Mouse (Mus musculus) MEL (cell line): ENCODE data around the gene Il6ra. TPM values are rescaled to one million over a fixed set of nuclear protein-coding genes. Genes with fewer than 3 reads are reported as not detected.

Experiments
- DNase-seq: peaks from one replicate; pipeline ENCODE4 v3.0.0; 2011; ENCODE audit warnings: low read depth, low spot score
- H3K27ac ChIP-seq: 2 replicates; pipeline ENCODE4 v1.5.1; 2012; ENCODE audit warnings: low read depth, mild to moderate bottlenecking, control low read depth, low read length, moderate library complexity; ENCODE audit not compliant: control insufficient read depth
- H3K27me3 ChIP-seq, 2 experiments: fragments of 150-350 bp in 1 of 2; sonication (generic) in 1 of 2; 2 replicates each; pipeline ENCODE4 v1.6.1; 2012; ENCODE audit warnings: low read length in 2 of 2, mild to moderate bottlenecking in 2 of 2, improper control_type of control experiment in 1 of 2, moderate library complexity in 1 of 2; ENCODE audit not compliant: insufficient read depth in 2 of 2, control insufficient read depth in 1 of 2
- H3K36me3 ChIP-seq, 2 experiments: 2 replicates each; pipeline ENCODE4 v1.6.1; 2012 to 2014; ENCODE audit warnings: low read length in 2 of 2, improper control_type of control experiment in 1 of 2, inconsistent platforms in 1 of 2, mild to moderate bottlenecking in 1 of 2; ENCODE audit not compliant: insufficient read depth in 2 of 2, control insufficient read depth in 1 of 2
- H3K4me1 ChIP-seq, 2 experiments: fragments of 150-350 bp in 1 of 2; sonication (generic) in 1 of 2; 2 replicates each; pipeline ENCODE4 v1.6.1; 2012; ENCODE audit warnings: low read length in 2 of 2, improper control_type of control experiment in 1 of 2, mild to moderate bottlenecking in 1 of 2; ENCODE audit not compliant: insufficient read depth in 2 of 2, control insufficient read depth in 1 of 2
- H3K4me3 ChIP-seq, 2 experiments: fragments of 150-350 bp in 1 of 2; sonication (generic) in 1 of 2; 2 replicates each; pipeline ENCODE4 v1.5.1; 2012; ENCODE audit warnings: low read depth in 2 of 2, low read length in 2 of 2, mild to moderate bottlenecking in 2 of 2, moderate library complexity in 2 of 2, control low read depth in 1 of 2, improper control_type of control experiment in 1 of 2; ENCODE audit not compliant: control insufficient read depth in 1 of 2, insufficient read depth in 1 of 2
- H3K79me2 ChIP-seq: 2 replicates; pipeline ENCODE4 v1.6.1; 2012; ENCODE audit warnings: mild to moderate bottlenecking, low read length, moderate library complexity; ENCODE audit not compliant: control insufficient read depth, poor library complexity, insufficient read depth
- H3K9ac ChIP-seq: 2 replicates; pipeline ENCODE4 v1.6.1; 2012; ENCODE audit warnings: low read depth, mild to moderate bottlenecking, control low read depth, low read length, moderate library complexity; ENCODE audit not compliant: control insufficient read depth, poor library complexity, severe bottlenecking
- H3K9me3 ChIP-seq: fragments of 150-350 bp; sonication (generic); replicated peaks from 2 replicates; pipeline ENCODE4 v1.6.1; 2012; ENCODE audit warnings: mild to moderate bottlenecking, low read length, improper control_type of control experiment, moderate library complexity; ENCODE audit not compliant: insufficient read depth
- EP300 ChIP-seq, 2 experiments: IDR thresholded peaks; 2 replicates each; pipeline ENCODE4 v1.6.1; 2011; ENCODE audit warnings: improper control_type of control experiment in 2 of 2, low read length in 2 of 2, low read depth in 1 of 2, mild to moderate bottlenecking in 1 of 2
- GABPA ChIP-seq: IDR thresholded peaks from 2 replicates; pipeline ENCODE4 v1.6.1; 2012; ENCODE audit warnings: low read depth, mild to moderate bottlenecking, inconsistent platforms, low read length, improper control_type of control experiment, moderate library complexity
- GATA1 ChIP-seq: IDR thresholded peaks from 2 replicates; pipeline ENCODE4 v1.6.1; 2011; ENCODE audit warnings: low read depth, low read length, improper control_type of control experiment
- JUND ChIP-seq: IDR thresholded peaks from 2 replicates; pipeline ENCODE4 v1.6.1; 2011; ENCODE audit warnings: low read depth, mild to moderate bottlenecking, improper control_type of control experiment, low read length
- KAT2A ChIP-seq: conservative IDR thresholded peaks from 2 replicates; pipeline ENCODE4 v1.6.1; 2012; ENCODE audit warnings: low read depth, low read length, improper control_type of control experiment, inconsistent platforms
- MAX ChIP-seq: IDR thresholded peaks from 2 replicates; pipeline ENCODE4 v1.6.1; 2011; ENCODE audit warnings: low read length, improper control_type of control experiment
- MXI1 ChIP-seq: IDR thresholded peaks from 2 replicates; pipeline ENCODE4 v1.6.1; 2011; ENCODE audit warnings: mild to moderate bottlenecking, low read depth, low read length, improper control_type of control experiment
- MYB ChIP-seq: IDR thresholded peaks from 2 replicates; pipeline ENCODE4 v1.6.1; 2011; ENCODE audit warnings: mild to moderate bottlenecking, low read depth, low read length, improper control_type of control experiment
- MYC ChIP-seq: IDR thresholded peaks from 2 replicates; pipeline ENCODE4 v1.6.1; 2011; ENCODE audit warnings: low read depth, mild to moderate bottlenecking, low read length, improper control_type of control experiment, moderate library complexity
- NRF1 ChIP-seq: IDR thresholded peaks from 2 replicates; pipeline ENCODE4 v1.6.1; 2014; ENCODE audit warnings: low read depth, mild to moderate bottlenecking, inconsistent platforms, low read length, improper control_type of control experiment, moderate library complexity; ENCODE audit not compliant: poor library complexity, insufficient read depth, severe bottlenecking
- POLR2A ChIP-seq, 2 experiments: IDR thresholded peaks; 2 replicates each; pipeline ENCODE4 v1.6.1; 2011 to 2012; ENCODE audit warnings: low read length in 2 of 2, mild to moderate bottlenecking in 2 of 2, control low read depth in 1 of 2, improper control_type of control experiment in 1 of 2, low read depth in 1 of 2, moderate library complexity in 1 of 2; ENCODE audit not compliant: control insufficient read depth in 1 of 2, insufficient read depth in 1 of 2, poor library complexity in 1 of 2
- POLR2AphosphoS2 ChIP-seq: IDR thresholded peaks from 2 replicates; pipeline ENCODE4 v1.6.1; 2011; ENCODE audit warnings: low read length, improper control_type of control experiment
- SIN3A ChIP-seq: IDR thresholded peaks from 2 replicates; pipeline ENCODE4 v1.6.1; 2012; ENCODE audit warnings: low read length, improper control_type of control experiment, inconsistent platforms
- TBP ChIP-seq: IDR thresholded peaks from 2 replicates; pipeline ENCODE4 v1.8.0; 2011; ENCODE audit warnings: low read depth, low read length, improper control_type of control experiment
- USF1 ChIP-seq: IDR thresholded peaks from 2 replicates; pipeline ENCODE4 v1.6.1; 2014; ENCODE audit warnings: low read depth, mild to moderate bottlenecking, inconsistent platforms, low read length, improper control_type of control experiment, moderate library complexity
- USF2 ChIP-seq, 2 experiments: IDR thresholded peaks; 2 replicates each; pipeline ENCODE4 v1.6.1; 2011 to 2012; ENCODE audit warnings: improper control_type of control experiment in 2 of 2, low read length in 2 of 2, borderline replicate concordance in 1 of 2, inconsistent platforms in 1 of 2, low read depth in 1 of 2, mild to moderate bottlenecking in 1 of 2; ENCODE audit not compliant: insufficient read depth in 1 of 2
- ZC3H11A ChIP-seq: IDR thresholded peaks from 2 replicates; pipeline ENCODE4 v1.6.1; 2012; ENCODE audit warnings: low read depth, mild to moderate bottlenecking, inconsistent platforms, low read length, improper control_type of control experiment
- ZNF384 ChIP-seq: IDR thresholded peaks from 2 replicates; pipeline ENCODE4 v1.6.1; 2012; ENCODE audit warnings: low read depth, mild to moderate bottlenecking, inconsistent platforms, low read length, improper control_type of control experiment
- polyA plus RNA-seq, 2 experiments: library from polyadenylated mRNA; stranded (reverse) in 1 of 2; unstranded in 1 of 2; fragments of >175 nt in 1 of 2; fragments of >200 nt in 1 of 2; gene quantifications; 2 replicates each; pipeline versions ENCODE4 v1.2.1 to v1.2.4; 2012; ENCODE audit warnings: low replicate concordance in 2 of 2, low read depth in 1 of 2; ENCODE audit not compliant: insufficient read length in 2 of 2, insufficient read depth in 1 of 2, missing spikeins in 1 of 2
- total RNA-seq: library from RNA; depleted of rRNA; stranded (reverse); fragments of 300-350 nt; gene quantifications from 2 replicates; pipeline ENCODE4 v1.2.3, GENCODE M21; 2012

The Il6ra gene
- total and polyA plus RNA-seq, 3 experiments, result 0.15 to 3.4 TPM; not detected in 1

DNA sequence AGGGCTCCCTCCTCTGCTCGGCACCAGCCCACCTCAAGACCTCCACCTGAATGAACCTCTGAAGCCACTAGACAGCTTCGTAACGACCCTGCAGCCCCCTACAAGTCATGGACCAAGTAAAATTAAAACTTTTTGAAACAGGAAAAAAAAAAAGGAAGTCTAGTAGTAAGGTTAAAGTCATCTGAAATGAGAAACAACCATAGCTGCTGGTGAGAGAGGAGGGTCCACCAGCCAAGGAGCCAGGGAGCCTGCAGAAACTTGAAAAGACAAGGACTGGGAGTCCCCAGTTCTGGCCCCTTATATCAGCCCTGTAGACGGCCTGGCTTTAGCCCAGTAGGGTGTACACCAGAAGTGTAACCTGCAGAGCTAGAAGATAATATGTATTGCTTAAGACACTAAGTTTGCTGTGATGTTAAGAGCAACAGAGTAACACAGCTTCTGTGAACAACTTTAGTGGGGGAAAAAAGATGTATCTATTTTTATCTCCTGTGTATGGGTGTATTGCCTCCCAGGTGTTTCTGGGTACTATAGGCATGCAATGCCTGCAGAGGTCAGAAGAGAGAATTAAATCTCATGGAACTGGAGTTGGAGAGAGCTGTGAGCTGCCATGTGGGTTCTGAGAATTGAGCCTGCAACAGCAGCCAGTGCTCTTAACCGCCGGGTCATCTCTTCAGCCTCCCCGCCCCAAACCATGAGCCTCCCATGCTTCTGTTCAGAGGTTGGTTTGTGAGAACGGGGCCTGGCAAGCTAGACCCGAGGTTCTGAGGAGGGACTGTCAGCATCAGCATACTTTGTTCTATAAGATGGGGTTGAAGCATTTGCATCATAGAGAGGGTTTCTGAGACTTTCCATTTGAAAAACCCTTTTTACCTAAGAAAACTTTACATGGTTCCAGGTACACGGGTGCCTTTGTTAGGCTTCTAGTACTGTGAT, 91.2 kb downstream of the Il6ra start (continued):
- TF ChIP-seq MXI1 (peak; percentile 55), KAT2A (no peak), ZNF384 (peak; percentile 78; the same call in 1 of the 2 replicates), TBP (peak; percentile 87), GABPA (no peak), POLR2AphosphoS2 (no peak), USF2 (IDR thresholded peaks at IDR 0.05; ENCODE audit: borderline replicate concordance in 1 of 2, insufficient read depth in 1 of 2, low read depth in 1 of 2, low read length in 2 of 2) (no peak), NRF1 (no peak)

DNA sequence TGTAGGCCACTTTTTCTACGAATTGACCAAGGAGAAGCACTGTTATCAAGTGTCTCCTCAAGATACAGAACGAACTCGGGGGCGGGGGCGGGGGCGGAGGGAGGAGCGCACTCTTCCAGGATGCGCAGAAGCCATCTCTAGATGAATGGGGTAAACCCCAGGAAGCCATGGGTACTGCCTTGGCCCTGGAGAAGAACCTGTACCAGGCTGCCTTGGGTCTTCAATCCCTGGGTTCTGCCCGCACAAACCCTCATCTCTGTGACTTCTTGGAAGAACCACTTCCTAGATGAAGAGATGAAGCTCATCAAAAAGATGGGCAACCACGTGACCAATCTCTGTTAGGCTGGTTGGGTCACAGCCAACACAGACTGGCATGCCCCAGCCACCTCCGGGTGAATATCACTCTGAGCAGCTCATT, 91.9 kb downstream of the Il6ra start:
- H3K4me1 ChIP-seq, result peaks cover 22 to 49% of the 10 kb centered on the region in 2 experiments
- peak overlapping the region; percentile 75 for H3K9ac ChIP-seq
- H3K79me2 ChIP-seq, result peaks cover 1% of the 10 kb centered on the region; the same call in 1 of the 2 replicates
- H3K27me3 ChIP-seq, result no peaks in the 10 kb centered on the region
- peak; percentile 88 for DNase-seq
- peaks cover 0 to 38% of the 10 kb centered on the region in 2 experiments; a peak in 2 of 4 replicates for H3K36me3 ChIP-seq
- H3K4me3 ChIP-seq, result peak overlapping the region; percentile 55 to 64
- H3K27ac ChIP-seq, result peak overlapping the region; percentile 94
- H3K9me3 ChIP-seq, result no peaks in the 10 kb centered on the region
- TF ChIP-seq MYC, result peak; percentile 67
- peak in 1 of 2 experiments; percentile 17; a peak in 1 of 4 replicates for TF ChIP-seq POLR2A (IDR thresholded peaks at IDR 0.05; ENCODE audit: control insufficient read depth in 1 of 2, insufficient read depth in 1 of 2, low read depth in 1 of 2, low read length in 2 of 2, poor library complexity in 1 of 2)
- peak in 1 of 2 experiments; percentile 55; a peak in 2 of 4 replicates for TF ChIP-seq EP300 (IDR thresholded peaks at IDR 0.05; ENCODE audit: low read depth in 1 of 2, low read length in 2 of 2)
- no peak for TF ChIP-seq ZC3H11A
- TF ChIP-seq ZNF384, result no peak
- TF ChIP-seq SIN3A, result no peak
- TF ChIP-seq GATA1, result peak; percentile 46; the same call in 1 of the 2 replicates
- TF ChIP-seq JUND, result no peak
- no peak for TF ChIP-seq MYB
- TF ChIP-seq USF2 (IDR thresholded peaks at IDR 0.05; ENCODE audit: borderline replicate concordance in 1 of 2, insufficient read depth in 1 of 2, low read depth in 1 of 2, low read length in 2 of 2), result peak; percentile 64 to 79
- peak; percentile 28; the same call in 1 of the 2 replicates for TF ChIP-seq MXI1
- TF ChIP-seq USF1, result peak; percentile 96
- TF ChIP-seq NRF1, result peak; percentile 36; the same call in 1 of the 2 replicates
- TF ChIP-seq MAX, result peak; percentile 93
- TF ChIP-seq, all 39 proteins: peak for 9
